Comparison of ENCODE assay signal across 8 mouse cellular contexts in genomic region chr2:164389499-164389898, GRCm38 (mm10). TPM values are rescaled to one million over a fixed set of nuclear protein-coding genes. Genes with fewer than 3 reads are reported as not detected.
DNase-seq lines count a peak whose midpoint lies in the region; ATAC-seq and TF ChIP-seq lines count a peak whose summit lies in the region.

No protein-coding gene starts in this region.

- DNase-seq in CD4-positive, CD25-positive, alpha-beta regulatory T cell, adult 2 months (ENCODE audit: low read depth, low spot score), result peak; percentile 87
- peak; percentile 65 for DNase-seq in heart, postnatal 0 days (ENCODE audit: low spot score)
- DNase-seq in kidney, postnatal 36 days, result peak; percentile 78 to 92
- peak; percentile 93 for DNase-seq in neural tube, embryonic 11.5 days (ENCODE audit: low spot score)

- peaks cover 22% of the 10 kb centered on the region for H3K4me1 ChIP-seq in forebrain, embryonic 13.5 days
- 0 out of 2 replicates have a peak, but pooled peaks cover 7% of the 10 kb centered on the region for H3K4me1 ChIP-seq in heart, postnatal 0 days (ENCODE audit: control insufficient read depth, insufficient read depth)
- H3K4me1 ChIP-seq in liver, embryonic 15.5 days (replicated peaks), result peaks cover 15% of the 10 kb centered on the region
- H3K4me1 ChIP-seq in neural tube, embryonic 11.5 days (ENCODE audit: control insufficient read depth, insufficient read depth, low read length), result peaks cover 8% of the 10 kb centered on the region; the same call in 1 of the 2 replicates
- H3K4me1 ChIP-seq in stomach, embryonic 15.5 days, result peaks cover 13% of the 10 kb centered on the region; the same call in 1 of the 2 replicates

- ATAC-seq in cerebellum, adult (ENCODE audit: insufficient number of reproducible peaks, low FRiP score, low TSS enrichment), result peak; percentile 72
- peak; percentile 78 for ATAC-seq in forebrain, embryonic 13.5 days
- peak; percentile 53; the same call in 1 of the 2 replicates for ATAC-seq in heart, postnatal 0 days (ENCODE audit: insufficient read depth, low read depth)
- no peak for ATAC-seq in liver, embryonic 15.5 days (ENCODE audit: insufficient read depth)
- peak; percentile 64 for ATAC-seq in neural tube, embryonic 11.5 days (ENCODE audit: insufficient read depth, low FRiP score, low TSS enrichment)
- ATAC-seq in stomach, embryonic 15.5 days (ENCODE audit: insufficient read depth, low FRiP score, low read depth), result peak; percentile 37

- under 1% methylated on average over 27 of the region's 30 CpGs for WGBS in forebrain, embryonic 13.5 days
- WGBS in heart, postnatal 0 days, result under 1% methylated on average over 30 of the region's 30 CpGs
- 2% methylated on average over 30 of the region's 30 CpGs for WGBS in liver, embryonic 15.5 days (ENCODE audit: insufficient replicate concordance)
- under 1% methylated on average over 30 of the region's 30 CpGs for WGBS in neural tube, embryonic 11.5 days
- under 1% methylated on average over 30 of the region's 30 CpGs for WGBS in stomach, embryonic 15.5 days

- peaks cover 41% of the 10 kb centered on the region for H3K27me3 ChIP-seq in forebrain, embryonic 13.5 days
- H3K27me3 ChIP-seq in heart, postnatal 0 days (ENCODE audit: control insufficient read depth, insufficient read depth, low read length), result peaks cover 34% of the 10 kb centered on the region
- peaks cover 53% of the 10 kb centered on the region for H3K27me3 ChIP-seq in liver, embryonic 15.5 days
- H3K27me3 ChIP-seq in neural tube, embryonic 11.5 days (ENCODE audit: control insufficient read depth, insufficient read depth, low read length), result 0 out of 2 replicates have a peak, but pooled peaks cover 4% of the 10 kb centered on the region
- 0 out of 2 replicates have a peak, but pooled peaks cover 11% of the 10 kb centered on the region for H3K27me3 ChIP-seq in stomach, embryonic 15.5 days (replicated peaks)

- peak overlapping the region; percentile 60 for H3K9ac ChIP-seq in forebrain, embryonic 13.5 days
- 0 out of 2 replicates have a peak overlapping the region, but pooled peaks have one; percentile 7 for H3K9ac ChIP-seq in heart, postnatal 0 days (replicated peaks; ENCODE audit: low read depth, low read length)
- no peak overlapping the region for H3K9ac ChIP-seq in liver, embryonic 15.5 days
- peak overlapping the region; percentile 55; the same call in 1 of the 2 replicates for H3K9ac ChIP-seq in neural tube, embryonic 11.5 days (ENCODE audit: low read length)
- H3K9ac ChIP-seq in stomach, embryonic 15.5 days, result no peak overlapping the region

- H3K9me3 ChIP-seq in forebrain, embryonic 13.5 days (replicated peaks), result 0 out of 2 replicates have a peak, but pooled peaks cover 5% of the 10 kb centered on the region
- no peaks in the 10 kb centered on the region for H3K9me3 ChIP-seq in heart, postnatal 0 days (replicated peaks; ENCODE audit: control insufficient read depth, low read length)
- no peaks in the 10 kb centered on the region for H3K9me3 ChIP-seq in liver, embryonic 15.5 days (replicated peaks)
- H3K9me3 ChIP-seq in neural tube, embryonic 11.5 days (ENCODE audit: control insufficient read depth, low read length), result no peaks in the 10 kb centered on the region
- H3K9me3 ChIP-seq in stomach, embryonic 15.5 days, result no peaks in the 10 kb centered on the region

- H3K36me3 ChIP-seq in forebrain, embryonic 13.5 days (ENCODE audit: poor library complexity, severe bottlenecking), result no peaks in the 10 kb centered on the region
- H3K36me3 ChIP-seq in heart, postnatal 0 days (replicated peaks; ENCODE audit: control insufficient read depth, insufficient read depth, low read length), result no peaks in the 10 kb centered on the region
- no peaks in the 10 kb centered on the region for H3K36me3 ChIP-seq in liver, embryonic 15.5 days (replicated peaks)
- no peaks in the 10 kb centered on the region for H3K36me3 ChIP-seq in neural tube, embryonic 11.5 days (ENCODE audit: control insufficient read depth, insufficient read depth, low read length)
- no peaks in the 10 kb centered on the region for H3K36me3 ChIP-seq in stomach, embryonic 15.5 days

- H3K4me2 ChIP-seq in forebrain, embryonic 13.5 days, result peak overlapping the region; percentile 68
- peak overlapping the region; percentile 70 for H3K4me2 ChIP-seq in heart, postnatal 0 days (ENCODE audit: low read depth, low read length)
- H3K4me2 ChIP-seq in liver, embryonic 15.5 days, result peak overlapping the region; percentile 63
- peak overlapping the region; percentile 57 for H3K4me2 ChIP-seq in neural tube, embryonic 11.5 days (ENCODE audit: low read depth)
- H3K4me2 ChIP-seq in stomach, embryonic 15.5 days, result peak overlapping the region; percentile 95

- no peak overlapping the region for H3K27ac ChIP-seq in forebrain, embryonic 13.5 days
- H3K27ac ChIP-seq in heart, postnatal 0 days (ENCODE audit: low read depth), result no peak overlapping the region
- H3K27ac ChIP-seq in liver, embryonic 15.5 days (replicated peaks), result no peak overlapping the region
- no peak overlapping the region for H3K27ac ChIP-seq in neural tube, embryonic 11.5 days (ENCODE audit: low read depth, low read length)
- H3K27ac ChIP-seq in stomach, embryonic 15.5 days, result no peak overlapping the region

- peak; percentile 77 for TF ChIP-seq CTCF in heart, postnatal 0 days (IDR thresholded peaks at IDR 0.05; ENCODE audit: low read depth)

- TF ChIP-seq EP300 in heart, postnatal 0 days (IDR thresholded peaks at IDR 0.05; ENCODE audit: low read depth), result no peak

- H3K4me3 ChIP-seq in forebrain, embryonic 13.5 days, result peak overlapping the region; percentile 50
- H3K4me3 ChIP-seq in heart, postnatal 0 days (ENCODE audit: low read depth, low read length), result peak overlapping the region; percentile 49
- H3K4me3 ChIP-seq in liver, embryonic 15.5 days (replicated peaks), result peak overlapping the region; percentile 43
- H3K4me3 ChIP-seq in neural tube, embryonic 11.5 days (ENCODE audit: low read depth, low read length), result peak overlapping the region; percentile 35
- H3K4me3 ChIP-seq in stomach, embryonic 15.5 days (replicated peaks), result peak overlapping the region; percentile 54

RNA-seq across cellular contexts. Expression of gene Slpi, which starts 0.6 kb away (rescaled TPM):
- polyA plus RNA-seq in forebrain, embryonic 13.5 days (2015; fragmentation: Nextera tagmentation; extraction: Ambion mirVana), result not detected in 2 replicates
- not detected in 2 replicates for total RNA-seq in heart, postnatal 0 days (2014; rRNA removed; ENCODE audit: low replicate concordance)
- 2.0 and 3.7 TPM in 2 replicates for polyA plus RNA-seq in heart, postnatal 0 days (2015; fragmentation: Nextera tagmentation; extraction: Ambion mirVana)
- polyA plus RNA-seq in liver, embryonic 15.5 days (2015; fragmentation: Nextera tagmentation; extraction: Ambion mirVana), result 21.3 and 24.2 TPM in 2 replicates
- 1.1 and 1.3 TPM in 2 replicates for polyA plus RNA-seq in neural tube, embryonic 11.5 days (2014; fragmentation: Nextera tagmentation; extraction: Ambion mirVana)
- polyA plus RNA-seq in stomach, embryonic 15.5 days (2015; fragmentation: Nextera tagmentation; extraction: Ambion mirVana), result 5.2 and 12.0 TPM in 2 replicates

RNA-seq across cellular contexts. Expression of gene Rbpjl, which starts 13.4 kb away (rescaled TPM):
- polyA plus RNA-seq in forebrain, embryonic 13.5 days (2015; fragmentation: Nextera tagmentation; extraction: Ambion mirVana), result not detected in 2 replicates
- total RNA-seq in heart, postnatal 0 days (2014; rRNA removed; ENCODE audit: low replicate concordance), result not detected in 2 replicates
- polyA plus RNA-seq in heart, postnatal 0 days (2015; fragmentation: Nextera tagmentation; extraction: Ambion mirVana), result 0.04 and 0.05 TPM in 2 replicates
- 0.07 and 0.63 TPM in 2 replicates for polyA plus RNA-seq in liver, embryonic 15.5 days (2015; fragmentation: Nextera tagmentation; extraction: Ambion mirVana)
- polyA plus RNA-seq in neural tube, embryonic 11.5 days (2014; fragmentation: Nextera tagmentation; extraction: Ambion mirVana), result not detected in 2 replicates
- 49.2 and 72.3 TPM in 2 replicates for polyA plus RNA-seq in stomach, embryonic 15.5 days (2015; fragmentation: Nextera tagmentation; extraction: Ambion mirVana)

RNA-seq across cellular contexts. Expression of gene Matn4, which starts 15.5 kb away (rescaled TPM):
- polyA plus RNA-seq in forebrain, embryonic 13.5 days (2015; fragmentation: Nextera tagmentation; extraction: Ambion mirVana), result 0.15 and 0.45 TPM in 2 replicates
- 1.7 and 3.3 TPM in 2 replicates for total RNA-seq in heart, postnatal 0 days (2014; rRNA removed; ENCODE audit: low replicate concordance)
- 1.1 and 1.5 TPM in 2 replicates for polyA plus RNA-seq in heart, postnatal 0 days (2015; fragmentation: Nextera tagmentation; extraction: Ambion mirVana)
- polyA plus RNA-seq in liver, embryonic 15.5 days (2015; fragmentation: Nextera tagmentation; extraction: Ambion mirVana), result 0.28 and 0.32 TPM in 2 replicates
- polyA plus RNA-seq in neural tube, embryonic 11.5 days (2014; fragmentation: Nextera tagmentation; extraction: Ambion mirVana), result 0.48 and 0.61 TPM in 2 replicates
- polyA plus RNA-seq in stomach, embryonic 15.5 days (2015; fragmentation: Nextera tagmentation; extraction: Ambion mirVana), result 12.4 and 14.7 TPM in 2 replicates

RNA-seq across cellular contexts. Expression of gene Sdc4, which starts 54.2 kb away (rescaled TPM):
- polyA plus RNA-seq in forebrain, embryonic 13.5 days (2015; fragmentation: Nextera tagmentation; extraction: Ambion mirVana), result 7.9 and 8.6 TPM in 2 replicates
- total RNA-seq in heart, postnatal 0 days (2014; rRNA removed; ENCODE audit: low replicate concordance), result 42.2 and 46.5 TPM in 2 replicates
- polyA plus RNA-seq in heart, postnatal 0 days (2015; fragmentation: Nextera tagmentation; extraction: Ambion mirVana), result 30.4 and 30.7 TPM in 2 replicates
- 55.0 and 63.3 TPM in 2 replicates for polyA plus RNA-seq in liver, embryonic 15.5 days (2015; fragmentation: Nextera tagmentation; extraction: Ambion mirVana)
- 11.0 and 11.5 TPM in 2 replicates for polyA plus RNA-seq in neural tube, embryonic 11.5 days (2014; fragmentation: Nextera tagmentation; extraction: Ambion mirVana)
- polyA plus RNA-seq in stomach, embryonic 15.5 days (2015; fragmentation: Nextera tagmentation; extraction: Ambion mirVana), result 132 and 135 TPM in 2 replicates

RNA-seq across cellular contexts. Expression of gene Svs5, which starts 57.0 kb away (rescaled TPM):
- not detected in 2 replicates for polyA plus RNA-seq in forebrain, embryonic 13.5 days (2015; fragmentation: Nextera tagmentation; extraction: Ambion mirVana)
- total RNA-seq in heart, postnatal 0 days (2014; rRNA removed; ENCODE audit: low replicate concordance), result not detected in 2 replicates
- polyA plus RNA-seq in heart, postnatal 0 days (2015; fragmentation: Nextera tagmentation; extraction: Ambion mirVana), result not detected in 2 replicates
- not detected in 2 replicates for polyA plus RNA-seq in liver, embryonic 15.5 days (2015; fragmentation: Nextera tagmentation; extraction: Ambion mirVana)
- not detected in 2 replicates for polyA plus RNA-seq in neural tube, embryonic 11.5 days (2014; fragmentation: Nextera tagmentation; extraction: Ambion mirVana)
- polyA plus RNA-seq in stomach, embryonic 15.5 days (2015; fragmentation: Nextera tagmentation; extraction: Ambion mirVana), result not detected in 2 replicates

Comparison
In these comparisons a context has a peak if more than half of its experiments do, and no peak if none do; other contexts are left out.
1. H3K9ac ChIP-seq: peak in forebrain, embryonic 13.5 days (single experiment), heart, postnatal 0 days (single experiment) and neural tube, embryonic 11.5 days (single experiment); none in liver, embryonic 15.5 days (single experiment) and stomach, embryonic 15.5 days (single experiment).
2. RNA of gene Rbpjl, which starts 13.4 kb away (polyA plus RNA-seq): 49.2 to 72.3 TPM in stomach, embryonic 15.5 days; 0.07 to 0.63 TPM in liver, embryonic 15.5 days, 0.04 to 0.05 TPM in heart, postnatal 0 days, not detected in neural tube, embryonic 11.5 days and not detected in forebrain, embryonic 13.5 days; every median in the first group is over 10 times any median in the second.
3. Peak in every context shown above with its lines, with median percentiles within 50 percentile points of each other: DNase-seq, H3K4me2 ChIP-seq and H3K4me3 ChIP-seq.